Mouse (Mus musculus) liver, embryonic 14.5 days (tissue): ENCODE measurements around the gene Siah1a.

ENCODE experiments used
- CTCF ChIP-seq: IDR thresholded peaks from 2 replicates; pipeline ENCODE4 v1.5.1; 2016; ENCODE audit warnings: antibody characterized with exemption, low read depth, control low read depth
- EP300 ChIP-seq: IDR thresholded peaks from 2 replicates; pipeline ENCODE4 v1.6.1; 2016; ENCODE audit warnings: antibody characterized with exemption, low read depth

DNA sequence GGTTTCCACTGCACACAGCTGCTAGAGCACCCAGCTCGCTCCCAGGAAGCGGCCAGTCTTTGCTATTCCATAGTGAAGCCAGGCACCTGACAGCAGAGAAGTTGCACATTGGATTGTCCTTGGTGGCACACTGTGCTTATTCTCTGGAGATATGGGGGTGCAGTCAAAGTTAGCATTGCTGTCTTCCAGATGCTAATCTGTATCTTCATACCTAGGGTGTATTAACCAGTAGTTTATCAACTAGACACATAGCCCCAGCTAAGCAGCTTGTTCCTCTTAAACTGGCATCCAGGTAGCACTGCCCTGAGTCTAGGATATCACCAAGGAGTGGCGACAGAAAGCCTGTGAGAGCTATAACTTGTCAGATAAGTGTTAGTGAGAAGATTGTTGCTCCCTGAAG lies 33.1 kb downstream of the Siah1a start:
- TF ChIP-seq CTCF (no peak), EP300 (peak; percentile 63)
